Mouse (Mus musculus): ENCODE measurements around the gene Prss53. TPM values are rescaled to one million over a fixed set of nuclear protein-coding genes. Genes with fewer than 3 reads are reported as not detected.

The Prss53 gene
- total and polyA plus RNA-seq, 3 experiments, result 0.30 TPM; not detected in 2

GRCm38 (mm10) chr7:127928596-127928995 lies 37.8 kb upstream of the Prss53 start:
- in situ Hi-C loops (cut with MboI; ENCODE audit: low pct_ligation_motif_present, low pct_unique_long_range_greater_than_20kb, low sequenced_read_pairs), result loop anchor here (10.0 kb wide), 1 partner anchor 1224 kb away; the partner anchor contains the start of gene Coro1a
- no peak overlapping the region for H3K9ac ChIP-seq (ENCODE audit: insufficient read depth, low read depth)

GRCm38 (mm10) chr7:127927726-127928125 lies 37.0 kb upstream of the Prss53 start:
- peaks cover 19 to 53% of the 10 kb centered on the region in 2 experiments for H3K36me3 ChIP-seq (replicated peaks in 1 of 2; ENCODE audit: control insufficient read depth in 1 of 2, insufficient read depth in 1 of 2, low read length in 1 of 2)
- TF ChIP-seq NELFE (IDR thresholded peaks at IDR 0.05; ENCODE audit: low read depth, low read length), result no peak
- TF ChIP-seq POLR2AphosphoS2 (IDR thresholded peaks at IDR 0.05; ENCODE audit: low read depth, low read length), result no peak
- TF ChIP-seq UBTF (IDR thresholded peaks at IDR 0.05; ENCODE audit: low read depth, low read length), result no peak
- no peak for TF ChIP-seq TCF12 (IDR thresholded peaks at IDR 0.05; ENCODE audit: low read depth, low read length)
- no peak for TF ChIP-seq CHD2 (IDR thresholded peaks at IDR 0.05; ENCODE audit: low read length)
- no peak for TF ChIP-seq POLR2A (IDR thresholded peaks at IDR 0.05; ENCODE audit: low read depth, low read length)
- no peak for TF ChIP-seq MEF2A (IDR thresholded peaks at IDR 0.05; ENCODE audit: borderline replicate concordance, low read depth, low read length)
- TF ChIP-seq ZKSCAN1 (IDR thresholded peaks at IDR 0.05; ENCODE audit: borderline replicate concordance, low read depth, low read length), result no peak

More at GRCm38 (mm10) chr7:127928596-127928995, 37.8 kb upstream of the Prss53 start:
- no peak for DNase-seq (ENCODE audit: extremely low read depth)
- Histone ChIP-seq H3K9me3 (replicated peaks; ENCODE audit: low read length) (no peaks in the 10 kb centered on the region), H3K27ac (ENCODE audit: insufficient read depth, low read depth) (no peak overlapping the region), H3K79me2 (replicated peaks; ENCODE audit: control insufficient read depth, extremely low read depth, insufficient read depth, poor library complexity, severe bottlenecking) (no peaks in the 10 kb centered on the region), H3K27me3 (replicated peaks) (no peaks in the 10 kb centered on the region), H3K4me3 (replicated peaks in 1 of 3; ENCODE audit: low read depth in 2 of 3, low read length in 2 of 3, poor library complexity in 1 of 3) (no peak overlapping the region), H3K4me2 (ENCODE audit: insufficient read depth, low read depth, poor library complexity, severe bottlenecking) (no peak overlapping the region), H3K4me1 (ENCODE audit: control insufficient read depth in 1 of 2, insufficient read depth in 2 of 2) (peaks cover 8 to 30% of the 10 kb centered on the region in 2 experiments), H3K36me3 (replicated peaks in 1 of 2; ENCODE audit: control insufficient read depth in 1 of 2, insufficient read depth in 1 of 2, low read length in 1 of 2) (peaks cover 19 to 48% of the 10 kb centered on the region in 2 experiments)
- no peak for TF ChIP-seq KAT2A (IDR thresholded peaks at IDR 0.05; ENCODE audit: insufficient replicate concordance, low read length)
- no peak for TF ChIP-seq POLR2A (IDR thresholded peaks at IDR 0.05; ENCODE audit: low read depth, low read length)
- TF ChIP-seq SMC3 (IDR thresholded peaks at IDR 0.05; ENCODE audit: low read depth, low read length), result no peak
- TF ChIP-seq E2F4 (IDR thresholded peaks at IDR 0.05; ENCODE audit: insufficient replicate concordance, low read depth, low read length), result no peak
- no peak for TF ChIP-seq MAFK (IDR thresholded peaks at IDR 0.05; ENCODE audit: insufficient replicate concordance, low read length)
- no peak for TF ChIP-seq UBTF (IDR thresholded peaks at IDR 0.05; ENCODE audit: low read depth, low read length)
- TF ChIP-seq BHLHE40 (IDR thresholded peaks at IDR 0.05; ENCODE audit: low read depth, low read length), result no peak
- no peak for TF ChIP-seq USF1 (IDR thresholded peaks at IDR 0.05; ENCODE audit: low read depth, low read length)
- TF ChIP-seq POLR2AphosphoS2 (IDR thresholded peaks at IDR 0.05; ENCODE audit: low read depth, low read length), result no peak
- dilution Hi-C loops (cut with MboI; ENCODE audit: extremely low pct_ligation_motif_present, extremely low pct_unique_long_range_greater_than_20kb, low sequenced_read_pairs), result no loop called here

More at GRCm38 (mm10) chr7:127927726-127928125, 37.0 kb upstream of the Prss53 start:
- dilution Hi-C loops (cut with MboI; ENCODE audit: extremely low pct_ligation_motif_present, extremely low pct_unique_long_range_greater_than_20kb, low sequenced_read_pairs) (no loop called here), in situ Hi-C loops (cut with MboI; ENCODE audit: low pct_ligation_motif_present, low pct_unique_long_range_greater_than_20kb, low sequenced_read_pairs) (loop anchor here (10.0 kb wide), 1 partner anchor 1223 kb away; the partner anchor contains the start of gene Coro1a)
- no peak overlapping the region for H3K4me2 ChIP-seq (ENCODE audit: insufficient read depth, low read depth, poor library complexity, severe bottlenecking)
- no peak for DNase-seq (ENCODE audit: extremely low read depth)
- no peaks in the 10 kb centered on the region for H3K79me2 ChIP-seq (replicated peaks; ENCODE audit: control insufficient read depth, extremely low read depth, insufficient read depth, poor library complexity, severe bottlenecking)
- H3K4me3 ChIP-seq (replicated peaks in 1 of 3; ENCODE audit: low read depth in 2 of 3, low read length in 2 of 3, poor library complexity in 1 of 3), result no peak overlapping the region
- H3K27ac ChIP-seq (ENCODE audit: insufficient read depth, low read depth), result no peak overlapping the region
- H3K9ac ChIP-seq (ENCODE audit: insufficient read depth, low read depth), result no peak overlapping the region
- H3K4me1 ChIP-seq (ENCODE audit: control insufficient read depth in 1 of 2, insufficient read depth in 2 of 2), result peaks cover 6 to 29% of the 10 kb centered on the region in 2 experiments
- H3K9me3 ChIP-seq (replicated peaks; ENCODE audit: low read length), result no peaks in the 10 kb centered on the region
- no peaks in the 10 kb centered on the region for H3K27me3 ChIP-seq (replicated peaks)

Data from CH12.LX (cell line).